Mouse (Mus musculus) layer of hippocampus, adult 2 months (tissue): Measurements from ENCODE around the gene Vegfb. TPM values are rescaled to one million over a fixed set of nuclear protein-coding genes. Genes with fewer than 3 reads are reported as not detected.
A peak's percentile ranks its signal among the peaks of the same experiment; 100 is the strongest.

Source experiments
- DNase-seq, 2 experiments: peaks; one replicate each; pipeline ENCODE4 v3.0.0; 2022; ENCODE audit warnings: low spot score in 2 of 2
- H3K27ac ChIP-seq: fragments of 200-600 bp; 2 replicates; pipeline ENCODE4 v1.8.1; 2022
- H3K4me3 ChIP-seq: fragments of 200-600 bp; 2 replicates; pipeline ENCODE4 v1.8.1; 2022; ENCODE audit warnings: mild to moderate bottlenecking
- CTCF ChIP-seq: fragments of 200-600 bp; conservative IDR thresholded peaks from 2 replicates; pipeline ENCODE4 v1.8.1; 2022; ENCODE audit warnings: antibody characterized with exemption, mild to moderate bottlenecking, moderate library complexity
- total RNA-seq, 2 experiments: library from RNA; stranded (reverse); gene quantifications; 2 replicates each; pipeline ENCODE4 v1.2.3; 2021

Vegfb gene
- total RNA-seq, 2 experiments from 2014 or later = 85.2 to 88.0 TPM

DNA sequence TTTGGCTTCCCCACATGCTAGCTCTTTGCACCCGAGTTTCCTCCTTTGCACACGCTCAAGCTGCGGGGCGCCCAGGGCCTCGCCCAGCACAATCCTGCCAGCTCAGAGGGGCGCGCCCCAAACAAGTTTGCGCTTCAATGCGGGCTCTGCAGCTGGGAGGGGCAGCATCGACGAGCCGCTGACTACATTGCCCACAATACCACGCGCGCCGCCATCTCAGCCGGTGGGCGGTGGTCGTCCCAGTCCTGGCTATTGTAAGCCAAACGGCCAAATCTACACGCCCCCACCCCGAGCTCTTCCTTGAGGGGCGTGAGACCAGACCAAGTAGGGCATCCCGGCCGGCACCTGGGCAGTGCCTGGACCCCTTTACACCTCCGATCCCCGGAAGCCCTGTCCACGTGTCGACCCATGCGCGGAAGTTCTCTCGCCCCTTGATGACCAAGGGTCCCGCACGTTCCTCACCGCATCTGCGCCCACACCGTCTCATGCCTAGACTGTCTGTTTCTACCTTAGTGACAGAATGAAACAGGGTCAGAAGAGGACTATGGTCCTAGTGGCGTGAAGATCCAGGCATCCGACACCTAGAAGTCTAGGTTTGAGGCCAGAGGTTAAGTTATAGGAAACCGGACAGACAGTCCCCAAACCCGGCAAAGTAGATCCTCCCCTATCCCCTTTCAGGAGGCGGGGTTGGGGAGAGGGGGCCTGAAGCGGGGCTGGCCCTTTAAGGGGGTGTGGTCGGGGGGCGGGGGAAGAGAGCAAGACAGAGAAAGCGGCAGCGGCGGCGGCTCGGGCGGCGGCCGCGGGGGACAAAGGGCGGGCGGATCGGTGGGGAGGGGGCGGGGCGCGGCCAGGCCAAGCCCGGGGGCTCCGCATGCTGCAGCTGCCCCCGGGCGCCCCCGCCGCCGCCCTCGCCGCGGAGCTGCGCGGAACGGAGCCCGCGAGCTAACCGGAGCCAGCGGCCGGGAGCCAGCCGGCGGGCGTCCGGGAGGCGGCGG is 12.9 kb downstream of the Vegfb start, which contains the start of gene Ppp1r14b:
TSS of gene Ppp1r14b (plus strand) at position 758 of the 995 bp plus-strand sequence.
- TF ChIP-seq CTCF = no peak
- peak; percentile 66 to 74 for DNase-seq
- Histone ChIP-seq H3K27ac (peak within 1 kb of the TSS; percentile 88), H3K4me3 (peak within 1 kb of the TSS; percentile 93)

- no peak for TF ChIP-seq CTCF
- H3K4me3 ChIP-seq = peak overlapping the region; percentile 93
- no peak for DNase-seq
- H3K27ac ChIP-seq = peak overlapping the region; percentile 73; the same call in 1 of the 2 replicates
These were observed 13.8 kb downstream of the Vegfb start for GRCm38 (mm10) chr19:6973581-6974190.

DNA sequence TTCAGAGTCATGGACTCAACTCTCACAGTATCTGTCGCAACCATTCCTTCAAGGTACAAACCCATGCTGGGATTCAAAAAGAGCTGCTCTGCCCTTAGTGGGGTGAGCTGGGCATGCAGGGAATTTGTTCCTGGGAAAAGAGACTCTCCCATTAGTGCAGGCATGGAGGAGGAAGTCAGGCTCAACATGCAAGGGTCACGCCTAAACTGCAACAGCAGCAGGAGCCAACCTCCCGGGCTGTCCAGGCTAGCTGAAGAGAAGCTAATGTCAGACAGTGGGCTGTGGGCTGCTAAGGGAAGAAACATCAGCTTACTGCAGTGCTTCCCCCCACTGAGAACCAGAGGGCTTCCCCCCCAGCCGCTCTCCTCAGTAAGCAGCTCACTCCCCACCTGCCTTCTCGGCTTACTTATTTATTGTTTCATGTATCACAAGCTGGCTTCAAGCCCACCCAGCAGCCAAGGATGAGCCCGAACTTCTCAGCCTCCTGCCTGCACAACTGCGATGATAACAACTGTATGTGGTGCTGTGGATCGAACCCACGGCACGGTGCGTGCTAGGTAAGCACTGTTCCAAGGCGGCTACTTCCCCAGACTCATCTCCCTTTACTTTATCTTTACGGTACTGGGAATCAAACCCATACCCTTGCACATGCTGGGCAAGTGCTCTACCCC is 15.1 kb downstream of the Vegfb start:
- no peak for TF ChIP-seq CTCF
- Histone ChIP-seq H3K27ac (no peak overlapping the region), H3K4me3 (no peak overlapping the region)
- no peak for DNase-seq

DNA sequence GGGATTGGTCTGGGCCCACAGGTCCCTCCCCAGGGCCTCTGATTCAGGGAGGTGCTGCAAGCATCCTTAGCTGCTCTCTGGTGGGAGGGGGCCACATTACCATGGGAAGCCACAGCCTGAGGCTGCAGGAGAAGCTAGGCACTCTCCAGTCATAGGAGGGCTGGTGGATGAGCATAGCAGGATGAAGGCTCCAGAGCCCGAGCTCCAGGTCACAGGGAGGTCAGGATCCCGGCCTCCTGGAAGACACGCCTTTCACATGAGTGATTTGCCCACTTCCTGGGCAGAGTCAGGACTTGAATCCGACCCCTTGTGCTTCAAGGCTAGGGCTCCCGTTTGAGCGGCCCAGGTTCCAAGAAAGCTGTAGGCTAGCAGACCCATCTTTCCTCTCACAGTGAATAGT is 15.8 kb downstream of the Vegfb start:
- TF ChIP-seq CTCF = no peak
- no peak overlapping the region for H3K27ac ChIP-seq
- DNase-seq = no peak

DNA sequence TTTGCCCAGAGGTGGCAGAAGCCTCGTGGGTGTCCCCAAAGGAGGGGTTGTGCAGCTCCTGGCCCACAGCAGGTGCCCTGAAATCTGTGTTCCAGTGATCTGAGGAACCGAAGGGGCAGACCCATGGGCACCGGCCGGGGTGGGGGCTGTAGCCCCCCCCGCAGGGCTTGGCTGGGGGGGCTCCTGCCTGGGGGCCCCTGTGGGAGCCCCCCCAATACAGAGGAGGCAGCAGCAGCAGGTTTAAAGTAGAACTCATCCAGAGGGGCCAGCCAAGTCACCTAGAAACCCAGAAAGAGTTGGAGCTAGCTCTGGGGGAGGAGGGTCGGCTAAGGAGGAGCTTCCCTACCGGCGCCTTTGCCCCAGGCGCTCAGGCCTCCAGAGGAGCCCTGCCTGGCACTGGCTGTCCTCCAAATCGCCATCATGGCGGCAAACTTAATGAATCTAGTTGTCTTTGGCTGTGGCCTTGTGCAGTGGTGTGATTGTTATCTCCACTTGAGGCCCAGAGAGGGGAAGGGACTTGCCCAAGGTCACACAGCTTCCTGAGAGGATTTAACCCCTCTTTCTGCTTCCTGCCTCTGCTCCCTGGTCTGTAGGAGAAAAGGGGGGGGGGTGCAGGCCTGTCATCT is 16.9 kb downstream of the Vegfb start:
- no peak for DNase-seq
- H3K4me3 ChIP-seq = peak overlapping the region; percentile 30; the same call in 1 of the 2 replicates
- no peak for TF ChIP-seq CTCF
- peak overlapping the region; percentile 15; the same call in 1 of the 2 replicates for H3K27ac ChIP-seq

More for the DNA sequence above, 15.8 kb downstream of the Vegfb start:
- no peak overlapping the region for H3K4me3 ChIP-seq

DNA sequence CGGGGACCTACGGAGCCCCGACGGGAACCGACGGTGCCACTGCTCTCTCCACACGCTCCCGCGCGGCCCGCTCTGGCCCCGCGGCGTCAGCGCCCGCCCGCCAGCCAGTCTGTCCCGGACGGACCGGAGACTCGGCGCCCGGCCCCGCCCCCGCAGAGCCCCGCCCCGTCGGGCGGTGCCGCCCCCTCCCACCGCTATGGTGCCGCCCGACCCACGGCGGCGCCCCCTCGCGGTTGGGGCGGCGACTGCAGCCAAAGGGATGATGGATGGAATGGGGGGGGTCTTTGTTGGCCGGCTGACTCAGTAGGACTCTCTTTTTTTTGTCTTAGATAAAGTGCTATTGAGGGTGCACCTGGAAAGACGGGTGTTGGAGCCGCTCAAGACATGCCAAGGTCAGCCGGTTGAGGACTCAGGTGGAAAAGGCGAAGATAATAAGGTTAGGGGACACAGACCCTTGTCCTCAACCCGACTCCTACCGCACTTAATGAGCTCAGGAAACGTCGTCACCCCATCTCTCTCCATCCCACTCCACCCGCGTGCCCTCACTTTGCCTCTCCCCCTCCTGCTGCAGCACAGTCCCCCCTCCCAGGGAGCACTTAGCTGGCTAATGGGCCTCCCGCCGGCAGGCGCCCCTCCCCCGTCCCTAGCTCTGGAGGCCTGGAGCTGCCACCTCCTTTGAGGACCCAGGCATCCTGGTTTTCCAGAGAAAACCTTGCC is 17.6 kb downstream of the Vegfb start:
- peak; percentile 75 for TF ChIP-seq CTCF
- peak in 1 of 2 experiments; percentile 64 for DNase-seq
- peak overlapping the region; percentile 53 for H3K4me3 ChIP-seq
- H3K27ac ChIP-seq = peak overlapping the region; percentile 72; the same call in 1 of the 2 replicates

DNA sequence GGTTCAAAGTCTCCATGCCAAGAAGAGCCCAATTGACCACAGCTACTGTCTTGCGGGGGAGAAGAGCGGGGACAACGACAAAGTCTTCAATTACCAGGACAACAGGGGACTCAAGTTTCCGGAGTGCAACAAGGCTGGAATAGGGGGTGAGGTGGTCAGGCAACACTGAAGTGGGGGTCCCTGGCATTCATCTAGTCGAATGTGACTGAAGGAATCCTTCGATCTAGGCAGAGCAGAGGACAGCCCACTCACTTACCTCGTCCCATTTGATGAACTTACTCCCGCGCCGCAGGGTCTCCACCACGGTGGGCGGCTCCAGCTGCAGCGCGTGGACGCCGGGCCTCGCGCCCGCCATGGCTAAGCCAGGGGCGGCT is 18.2 kb downstream of the Vegfb start:
- DNase-seq = no peak
- Histone ChIP-seq H3K4me3 (peak overlapping the region; percentile 53), H3K27ac (peak overlapping the region; percentile 72; the same call in 1 of the 2 replicates)
- TF ChIP-seq CTCF = no peak

DNA sequence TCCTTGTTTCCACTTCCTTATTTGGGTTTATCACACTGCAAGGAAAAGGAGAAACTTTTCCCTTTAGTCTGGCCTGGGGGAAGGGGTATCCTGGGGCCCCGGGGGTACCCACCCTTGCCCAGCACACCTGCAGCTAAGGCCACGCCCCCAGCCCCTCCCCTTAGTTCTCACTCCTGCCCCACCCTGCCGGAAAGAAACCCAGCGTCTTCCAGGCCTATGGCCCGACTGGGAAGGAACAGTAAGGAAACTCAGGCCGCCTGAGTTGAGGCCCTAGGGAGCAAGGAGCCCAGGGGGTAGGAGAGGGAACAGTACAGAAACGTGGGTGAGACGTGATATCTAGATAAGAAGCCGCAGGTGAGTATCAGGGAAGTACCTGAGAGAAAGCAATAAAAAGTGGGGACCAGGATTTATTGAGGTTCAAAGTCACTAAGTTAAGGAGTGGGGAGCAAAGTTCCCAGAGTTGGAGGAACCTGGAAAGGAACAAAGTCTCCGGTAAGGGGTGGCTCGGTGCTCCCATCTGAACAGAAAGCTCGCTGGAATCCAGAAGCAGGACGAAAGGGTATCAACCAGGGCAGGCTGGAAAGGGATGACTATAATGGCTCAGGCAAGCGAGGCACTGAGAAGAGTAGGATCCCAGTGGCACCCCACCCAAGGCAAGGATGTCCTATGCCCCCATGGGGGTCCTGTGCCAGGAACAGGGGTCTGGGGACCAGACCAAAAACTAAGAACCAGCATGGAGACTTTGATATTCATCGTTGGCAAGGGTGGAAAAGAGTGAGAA is 18.8 kb downstream of the Vegfb start:
- DNase-seq = no peak
- H3K4me3 ChIP-seq = peak overlapping the region; percentile 53
- peak overlapping the region; percentile 72; the same call in 1 of the 2 replicates for H3K27ac ChIP-seq
- no peak for TF ChIP-seq CTCF

DNA sequence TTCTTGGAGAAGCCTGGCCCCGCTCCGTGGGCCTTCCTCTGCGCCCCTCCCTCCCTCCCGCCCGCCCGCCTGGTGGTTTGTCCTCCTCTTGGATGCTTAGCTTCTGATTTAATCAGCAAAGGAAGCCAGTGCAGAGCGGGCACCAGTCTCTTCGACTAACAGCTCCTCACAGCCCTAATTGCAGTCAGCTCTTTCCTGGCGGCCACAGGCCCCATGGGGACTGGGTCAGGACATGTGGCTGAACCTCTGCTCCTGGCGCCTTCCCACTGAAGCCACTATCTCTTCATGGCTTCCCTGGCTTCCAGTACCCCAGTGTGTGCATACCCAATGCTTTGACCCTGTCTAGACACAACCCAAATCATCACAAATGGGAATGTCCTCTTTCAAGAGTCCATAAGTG is 31.0 kb downstream of the Vegfb start:
- H3K4me3 ChIP-seq = no peak overlapping the region
- no peak for TF ChIP-seq CTCF
- H3K27ac ChIP-seq = no peak overlapping the region
- DNase-seq = no peak

- Histone ChIP-seq H3K27ac (no peak overlapping the region), H3K4me3 (no peak overlapping the region)
- no peak for TF ChIP-seq CTCF
- DNase-seq = no peak
These were observed 32.0 kb downstream of the Vegfb start for GRCm38 (mm10) chr19:6955424-6955823.

DNA sequence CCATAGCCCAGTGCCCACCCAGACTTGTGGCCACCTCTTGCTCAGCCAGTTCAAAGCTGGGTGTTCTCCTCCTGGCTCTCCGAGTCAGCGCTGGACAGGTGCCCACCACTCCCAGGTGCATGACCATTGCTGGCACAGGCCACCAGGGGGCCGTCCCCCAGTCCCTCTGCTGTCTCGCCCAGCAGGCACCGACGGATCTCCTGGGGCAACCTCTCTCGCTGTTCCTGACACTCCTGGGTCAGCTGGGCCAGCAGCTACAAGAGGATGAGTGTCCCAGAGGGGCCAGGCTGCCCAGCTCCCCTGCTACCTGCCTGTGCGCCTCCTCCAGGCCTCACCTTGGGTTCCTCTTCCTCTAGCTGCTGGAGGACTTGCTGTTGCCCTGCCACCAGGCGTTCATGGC is 33.4 kb downstream of the Vegfb start:
- Histone ChIP-seq H3K4me3 (no peak overlapping the region), H3K27ac (0 out of 2 replicates have a peak overlapping the region, but pooled peaks have one; percentile 2)
- no peak for DNase-seq
- TF ChIP-seq CTCF = peak; percentile 61

GRCm38 (mm10) chr19:6952712-6953037 is 34.8 kb downstream of the Vegfb start:
- no peak for DNase-seq
- H3K27ac ChIP-seq = peak overlapping the region; percentile 97
- peak overlapping the region; percentile 66 for H3K4me3 ChIP-seq
- TF ChIP-seq CTCF = no peak
